Mouse (Mus musculus): Measurements from ENCODE around the gene Arrdc2.

The Arrdc2 gene

GRCm38 (mm10) chr8:70808955-70809701, 30.4 kb downstream of the Arrdc2 start:
- ATAC-seq (ENCODE audit: low TSS enrichment) = no peak

GRCm38 (mm10) chr8:70808239-70808638, 31.3 kb downstream of the Arrdc2 start, which contains the start of gene Il12rb1:
Gene Il12rb1 (plus strand): TSS chr8:70808449.
- no peak for ATAC-seq (ENCODE audit: low TSS enrichment)

DNA sequence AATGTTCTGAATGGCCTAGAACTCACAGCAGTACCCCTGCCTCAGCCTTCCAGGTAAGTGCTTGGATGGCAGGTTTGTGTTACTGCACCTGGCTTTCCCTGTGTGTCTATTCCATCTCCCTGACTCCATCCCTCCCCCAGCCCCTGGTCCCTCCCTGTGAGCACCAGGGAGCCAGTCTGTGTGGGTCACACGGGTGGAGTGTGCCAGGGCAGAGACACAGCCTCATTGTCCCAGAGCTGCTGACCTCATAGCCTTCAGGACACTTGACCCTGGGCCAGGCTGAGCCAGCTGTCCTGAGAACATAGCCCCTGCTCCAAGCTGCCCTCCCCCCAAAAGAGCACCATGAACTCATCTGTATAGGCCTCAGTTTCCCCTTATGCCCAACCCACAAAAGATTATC, 32.2 kb downstream of the Arrdc2 start:
- peak; percentile 26; the same call in 1 of the 2 replicates for ATAC-seq (ENCODE audit: low TSS enrichment)

DNA sequence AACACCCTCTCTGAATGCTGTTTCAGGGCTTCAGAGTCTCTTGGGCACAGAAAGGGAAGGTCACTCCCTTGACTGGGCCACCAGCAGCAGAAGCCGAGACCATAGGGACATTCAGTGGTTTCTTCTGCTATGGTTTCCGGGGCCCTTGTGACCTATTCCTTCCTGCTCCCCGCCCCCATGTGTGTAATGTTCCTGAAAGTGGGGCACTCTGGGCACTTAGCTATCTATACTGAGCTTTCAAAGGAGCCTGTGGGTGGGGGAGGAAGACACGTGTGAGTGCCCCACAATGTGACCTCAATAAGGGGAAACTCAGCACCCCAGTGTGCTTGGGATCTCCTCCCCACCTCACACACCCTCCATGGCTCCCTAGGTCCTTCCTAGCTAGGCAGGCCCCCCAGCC, 33.0 kb downstream of the Arrdc2 start:
- no peak for ATAC-seq (ENCODE audit: low TSS enrichment)

DNA sequence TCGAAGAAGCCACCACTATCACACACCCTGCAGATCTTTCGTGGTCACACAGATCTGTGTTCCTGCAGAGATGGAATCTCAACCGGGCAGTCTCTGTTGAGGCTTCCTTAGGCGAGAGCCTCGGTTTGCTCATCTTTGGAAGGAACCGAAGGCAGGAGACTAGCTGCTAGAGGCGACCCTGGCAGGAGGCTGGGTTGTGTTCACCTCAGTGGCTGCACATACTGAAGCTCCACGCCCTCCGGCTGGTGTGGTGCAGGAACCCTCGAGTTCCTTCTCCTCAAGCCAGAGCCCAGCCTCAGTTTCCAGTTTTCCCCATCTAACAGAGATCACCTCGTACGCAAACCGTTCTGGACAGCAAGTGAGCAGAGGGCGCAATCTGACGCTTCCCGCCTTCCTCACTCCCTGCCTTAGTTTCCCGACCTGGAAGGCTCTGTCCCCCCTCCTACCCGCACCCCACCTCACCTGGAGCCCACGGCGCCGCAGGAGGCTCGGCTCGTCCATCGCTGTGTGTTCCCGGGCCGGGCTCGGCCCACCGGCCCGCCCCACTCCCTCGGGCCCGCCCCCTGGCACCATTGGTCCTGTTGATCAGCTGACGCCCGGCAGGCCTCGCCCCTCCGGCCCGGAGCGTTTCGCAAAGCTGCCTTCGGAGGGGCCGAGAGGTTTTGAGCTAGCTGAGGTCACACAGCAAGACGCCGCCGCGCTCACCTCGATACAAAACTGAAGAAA, 34.9 kb downstream of the Arrdc2 start, which contains the start of gene Mast3:
Mast3 (minus strand) TSS at position 574 of the 726 bp plus-strand sequence.
- ATAC-seq (ENCODE audit: low TSS enrichment) = peak; percentile 67

GRCm38 (mm10) chr8:70803761-70804480, 35.6 kb downstream of the Arrdc2 start:
- ATAC-seq (ENCODE audit: low TSS enrichment) = peak; percentile 5; the same call in 1 of the 2 replicates

GRCm38 (mm10) chr8:70802786-70803510, 36.6 kb downstream of the Arrdc2 start:
- no peak for ATAC-seq (ENCODE audit: low TSS enrichment)

- ATAC-seq (ENCODE audit: low TSS enrichment) = no peak
Observed at GRCm38 (mm10) chr8:70801830-70802229, 37.7 kb downstream of the Arrdc2 start.

GRCm38 (mm10) chr8:70801156-70801555, 38.4 kb downstream of the Arrdc2 start:
- ATAC-seq (ENCODE audit: low TSS enrichment) = 0 out of 2 replicates have a peak, but pooled peaks have one; percentile 3

- ATAC-seq (ENCODE audit: low TSS enrichment) = peak; percentile 11; the same call in 1 of the 2 replicates
Observed at GRCm38 (mm10) chr8:70800648-70801047, 38.9 kb downstream of the Arrdc2 start.

DNA sequence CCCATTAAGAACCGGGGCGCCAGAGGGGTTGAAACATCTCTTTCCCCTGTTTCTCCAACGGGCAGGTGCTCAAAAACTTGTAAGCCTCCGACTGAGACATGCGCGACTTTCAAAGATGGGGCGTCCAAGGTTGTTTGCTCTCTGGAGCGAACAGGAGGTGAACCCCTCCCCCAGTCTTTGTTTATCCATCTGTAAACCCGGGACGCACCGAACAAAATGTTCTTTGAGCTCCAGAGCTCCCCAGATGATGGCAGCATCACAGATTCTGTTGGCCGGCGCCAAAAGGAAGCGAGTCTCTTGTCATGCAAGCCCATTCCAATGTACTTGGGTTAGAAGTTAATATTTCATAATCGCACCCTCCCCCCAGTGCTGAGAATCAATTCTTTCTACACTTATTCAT, 41.2 kb downstream of the Arrdc2 start:
- no peak for ATAC-seq (ENCODE audit: low TSS enrichment)

GRCm38 (mm10) chr8:70797081-70798070, 42.1 kb downstream of the Arrdc2 start:
- peak; percentile 47 for ATAC-seq (ENCODE audit: low TSS enrichment)

GRCm38 (mm10) chr8:70796403-70797080, 43.0 kb downstream of the Arrdc2 start:
- no peak for ATAC-seq (ENCODE audit: low TSS enrichment)

GRCm38 (mm10) chr8:70795370-70795769, 44.1 kb downstream of the Arrdc2 start:
- ATAC-seq (ENCODE audit: low TSS enrichment) = no peak

- ATAC-seq (ENCODE audit: low TSS enrichment) = no peak
Observed at GRCm38 (mm10) chr8:70794215-70794614, 45.3 kb downstream of the Arrdc2 start.

DNA sequence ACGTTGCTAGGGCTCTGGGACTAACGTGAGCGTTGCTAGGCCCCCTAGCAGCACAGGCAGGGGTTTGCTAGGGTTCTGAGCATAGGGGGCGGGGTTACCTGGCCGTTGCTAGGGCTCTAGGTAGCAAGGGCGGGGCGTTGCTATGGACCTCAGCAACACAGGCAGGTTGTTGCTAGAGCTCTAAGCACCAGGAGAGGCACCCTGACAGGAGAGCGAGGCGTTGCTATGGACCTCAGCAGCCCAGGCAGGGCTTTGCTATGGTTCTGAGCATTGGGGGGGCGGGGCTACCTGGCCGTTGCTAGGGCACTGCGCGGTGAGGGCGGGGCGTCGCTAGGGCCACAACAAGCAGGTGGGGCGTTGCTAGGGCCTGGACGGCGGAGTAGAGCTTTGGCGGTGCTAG, 46.8 kb downstream of the Arrdc2 start:
- ATAC-seq (ENCODE audit: low TSS enrichment) = peak; percentile 20; the same call in 1 of the 2 replicates

DNA sequence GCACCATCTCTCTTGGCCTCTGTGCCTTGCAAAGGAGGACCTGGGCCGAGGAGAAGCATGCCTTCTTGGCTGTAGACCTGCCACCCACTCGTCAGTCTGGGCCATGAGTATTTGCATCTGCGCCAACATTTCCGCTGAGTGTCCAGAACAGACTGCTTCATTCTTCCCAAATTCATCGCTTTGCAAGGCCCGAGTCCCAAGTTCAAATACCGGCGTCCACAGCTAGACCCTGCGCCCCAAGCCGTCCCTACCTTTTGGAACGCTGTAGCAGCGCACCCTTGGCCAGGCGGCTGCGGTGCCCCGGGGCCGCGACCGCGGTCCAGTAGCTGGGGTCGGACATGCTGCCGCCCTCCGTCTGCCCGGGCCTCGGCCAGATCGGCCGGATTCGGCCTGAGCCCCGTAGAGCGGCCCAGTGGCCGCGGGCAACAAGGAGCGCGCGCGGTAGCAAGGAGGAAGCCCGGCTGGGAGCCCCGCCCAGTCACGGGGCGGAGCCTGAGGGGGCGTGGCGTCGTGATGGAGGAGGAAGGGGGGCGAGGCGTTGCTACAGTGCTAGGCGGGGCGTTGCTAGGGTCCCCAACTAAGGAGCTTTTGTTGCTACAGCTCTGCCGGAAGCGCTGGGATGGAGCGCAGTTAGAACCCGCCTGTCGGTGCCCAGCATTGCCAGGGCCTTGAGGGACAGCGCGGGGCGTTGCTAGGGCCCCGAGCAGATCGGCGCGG, 47.4 kb downstream of the Arrdc2 start:
- peak; percentile 56 for ATAC-seq (ENCODE audit: low TSS enrichment)

GRCm38 (mm10) chr8:70791294-70791701, 48.2 kb downstream of the Arrdc2 start:
- no peak for ATAC-seq (ENCODE audit: low TSS enrichment)

DNA sequence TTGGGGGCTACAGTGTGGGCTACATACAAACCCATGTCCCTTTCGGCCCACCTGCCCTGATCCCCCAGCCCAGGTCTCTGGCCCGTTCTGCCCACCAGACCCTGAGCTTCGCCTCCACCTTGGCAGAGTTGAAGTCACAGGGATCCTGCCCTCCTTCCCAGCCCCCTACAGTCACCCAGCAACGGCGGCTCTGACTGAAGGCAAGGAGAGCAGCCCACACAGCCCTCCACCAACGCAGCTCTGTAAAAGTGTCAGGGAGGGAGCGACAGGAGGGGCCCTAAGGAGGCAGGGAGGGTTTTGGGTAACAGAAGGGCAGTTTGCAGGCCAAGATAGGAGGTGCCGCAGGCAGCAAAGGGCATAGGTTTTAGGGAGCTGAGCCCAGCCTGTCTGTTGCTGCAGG, 48.7 kb downstream of the Arrdc2 start:
- ATAC-seq (ENCODE audit: low TSS enrichment) = no peak
